Mouse (Mus musculus) heart, adult 2 months (tissue): ENCODE data around the gene Neto2. TPM values are rescaled to one million over a fixed set of nuclear protein-coding genes. Genes with fewer than 3 reads are reported as not detected.

ENCODE experiments used
- DNase-seq, 2 experiments: peaks; one replicate each; pipeline ENCODE4 v3.0.0; 2021
- H3K27ac ChIP-seq: fragments of 200-600 bp; 2 replicates; pipeline ENCODE4 v1.8.1; 2022
- H3K27me3 ChIP-seq: fragments of 200-500 bp; 2 replicates; pipeline ENCODE4 v1.6.1; 2012; ENCODE audit warnings: mild to moderate bottlenecking, low read length, inconsistent platforms, mixed read lengths; ENCODE audit not compliant: control insufficient read depth, insufficient read depth
- H3K36me3 ChIP-seq: fragments of 200-500 bp; 2 replicates; pipeline ENCODE4 v1.6.1; 2012; ENCODE audit warnings: low read length, inconsistent platforms; ENCODE audit not compliant: control insufficient read depth, insufficient read depth
- H3K4me1 ChIP-seq: fragments of 200-500 bp; 2 replicates; pipeline ENCODE4 v1.6.1; 2011; ENCODE audit warnings: low read length; ENCODE audit not compliant: control insufficient read depth, insufficient read depth
- H3K4me3 ChIP-seq: fragments of 200-600 bp; 2 replicates; pipeline ENCODE4 v1.8.1; 2022
- H3K79me2 ChIP-seq: fragments of 200-500 bp; replicated peaks from 2 replicates; pipeline ENCODE4 v1.6.1; 2012; ENCODE audit warnings: mild to moderate bottlenecking, inconsistent platforms, low read length, moderate library complexity, mixed read lengths; ENCODE audit not compliant: control insufficient read depth, insufficient read depth
- H3K9ac ChIP-seq: fragments of 200-500 bp; 2 replicates; pipeline ENCODE4 v1.6.1; 2012; ENCODE audit warnings: low read depth, mild to moderate bottlenecking, control low read depth, inconsistent platforms, low read length, mixed read lengths
- CTCF ChIP-seq: fragments of 200-600 bp; IDR thresholded peaks from 2 replicates; pipeline ENCODE4 v1.8.1; 2022; ENCODE audit warnings: antibody characterized with exemption, mild to moderate bottlenecking, moderate library complexity
- EP300 ChIP-seq: fragments of 200-500 bp; IDR thresholded peaks from 2 replicates; pipeline ENCODE4 v1.6.1; 2011; ENCODE audit warnings: low read depth, low read length, control low read depth; ENCODE audit not compliant: insufficient read depth
- POLR2A ChIP-seq: fragments of 200-500 bp; IDR thresholded peaks from 2 replicates; pipeline ENCODE4 v1.6.1; 2011; ENCODE audit warnings: mild to moderate bottlenecking, low read depth, low read length, control low read depth; ENCODE audit not compliant: insufficient read depth
- WGBS: fragments of 180-500 bp; shearing (Covaris S2); methylation state at CpG from one replicate; pipeline ENCODE4 v1.1.7; 2018; 5-methylcytosine and 5-hydroxymethylcytosine counted together
- intact Hi-C: fragments of 180-260 bp; cut with DNase I; formaldehyde crosslinking; loops from one replicate; pipeline ENCODE4 v1.15.1; 2025
- polyA plus RNA-seq: library from polyadenylated mRNA; depleted of rRNA; stranded (reverse); fragments of >200 nt; gene quantifications from 2 replicates; pipeline ENCODE4 v1.2.3, GENCODE M21; 2012
- total RNA-seq, 2 experiments: library from RNA; stranded (reverse); gene quantifications; 2 replicates each; pipeline ENCODE4 v1.2.3; 2021

Gene Neto2
- total and polyA plus RNA-seq, 3 experiments, result 0.31 to 1.1 (median 1.1) TPM

- Histone ChIP-seq H3K9ac (peak overlapping the region; percentile 64), H3K79me2 (no peaks in the 10 kb centered on the region), H3K27me3 (0 out of 2 replicates have a peak, but pooled peaks cover 1% of the 10 kb centered on the region), H3K4me3 (peak overlapping the region; percentile 69), H3K27ac (no peak overlapping the region), H3K36me3 (no peaks in the 10 kb centered on the region), H3K4me1 (peaks cover 1% of the 10 kb centered on the region; the same call in 1 of the 2 replicates)
- DNase-seq, result no peak
- no peak for TF ChIP-seq EP300
- TF ChIP-seq CTCF, result peak; percentile 71
- no peak for TF ChIP-seq POLR2A
- WGBS, result 2% methylated on average over 84 of the region's 84 CpGs
- intact Hi-C loops, result loop anchor here (1.0 to 5.0 kb wide), 3 partner anchors 142 to 1207 kb away; partner anchors contain the start of genes Itfg1 and Phkb
Measured at GRCm38 (mm10) chr8:85700101-85700750, 498 bp downstream of the Neto2 start.

DNA sequence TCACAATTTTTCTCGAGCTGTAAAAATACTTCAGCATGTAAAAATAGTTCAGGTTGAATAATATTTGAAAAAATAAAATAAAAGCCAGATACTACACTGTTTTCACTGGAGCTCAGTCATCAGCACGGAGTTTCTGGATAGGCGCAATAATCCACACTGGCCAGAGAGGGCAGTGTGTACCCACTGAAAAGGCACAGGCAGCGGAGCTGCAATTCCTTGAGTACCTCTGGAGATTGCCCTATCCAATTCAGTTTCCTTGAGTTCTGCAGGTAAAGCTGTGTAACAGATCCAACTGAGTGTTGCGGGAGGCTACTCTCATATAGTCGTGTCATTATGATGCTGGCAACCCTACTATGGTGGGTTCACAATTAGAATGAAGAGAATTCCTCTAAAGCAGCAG lies 1.7 kb downstream of the Neto2 start:
- under 1% methylated on average over 6 of the region's 6 CpGs for WGBS
- Histone ChIP-seq H3K36me3 (no peaks in the 10 kb centered on the region), H3K9ac (no peak overlapping the region), H3K79me2 (no peaks in the 10 kb centered on the region), H3K4me3 (no peak overlapping the region), H3K27me3 (0 out of 2 replicates have a peak, but pooled peaks cover 1% of the 10 kb centered on the region), H3K27ac (no peak overlapping the region), H3K4me1 (peaks cover 1% of the 10 kb centered on the region; the same call in 1 of the 2 replicates)
- peak; percentile 69 to 75 for DNase-seq
- intact Hi-C loops, result loop anchor here (1.0 to 5.0 kb wide), 2 partner anchors 778 to 886 kb away; no protein-coding TSS in a partner anchor
- TF ChIP-seq EP300, result peak; percentile 61; the same call in 1 of the 2 replicates
- TF ChIP-seq CTCF, result no peak

- H3K27me3 ChIP-seq, result no peaks in the 10 kb centered on the region
- no peaks in the 10 kb centered on the region for H3K36me3 ChIP-seq
- no peak for DNase-seq
- peak; percentile 70 for TF ChIP-seq CTCF
- TF ChIP-seq EP300, result no peak
- TF ChIP-seq POLR2A, result no peak
- no peaks in the 10 kb centered on the region for H3K79me2 ChIP-seq
- intact Hi-C loops, result loop anchor here (2.0 to 5.0 kb wide), 2 partner anchors 63 to 208 kb away; no protein-coding TSS in a partner anchor
- no peak overlapping the region for H3K9ac ChIP-seq
- H3K4me3 ChIP-seq, result no peak overlapping the region
- H3K27ac ChIP-seq, result no peak overlapping the region
- no peaks in the 10 kb centered on the region for H3K4me1 ChIP-seq
Measured at GRCm38 (mm10) chr8:85665146-85665545, 35.6 kb downstream of the Neto2 start.

GRCm38 (mm10) chr8:85661995-85662394 lies 38.7 kb downstream of the Neto2 start:
- Histone ChIP-seq H3K4me3 (no peak overlapping the region), H3K27me3 (no peaks in the 10 kb centered on the region), H3K79me2 (no peaks in the 10 kb centered on the region), H3K4me1 (no peaks in the 10 kb centered on the region), H3K9ac (no peak overlapping the region), H3K36me3 (no peaks in the 10 kb centered on the region), H3K27ac (no peak overlapping the region)
- 47% methylated on average over 5 of the region's 5 CpGs for WGBS
- TF ChIP-seq EP300 (no peak), POLR2A (no peak), CTCF (peak; percentile 75)
- intact Hi-C loops, result loop anchor here (2.0 kb wide), 1 partner anchor 923 kb away; no protein-coding TSS in a partner anchor
- peak; percentile 37 to 54 for DNase-seq

DNA sequence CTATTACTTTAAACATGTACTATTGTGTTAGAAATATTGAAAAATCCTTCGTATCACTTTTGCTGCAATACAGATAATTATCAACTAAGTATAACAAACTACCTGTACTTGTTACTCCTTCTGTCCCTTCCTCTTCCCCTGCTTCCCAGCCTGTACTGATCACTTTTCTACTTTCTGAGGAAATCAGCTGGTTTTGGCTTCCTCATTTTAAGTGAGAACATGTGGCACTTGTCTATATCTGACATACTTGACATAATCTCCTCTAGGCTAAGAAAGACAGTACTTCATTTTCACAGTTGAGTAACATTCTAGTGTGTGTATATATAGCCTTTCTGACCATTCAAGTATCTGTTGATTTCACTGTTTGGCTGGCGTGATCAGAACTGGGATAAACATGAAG lies 49.5 kb downstream of the Neto2 start:
- no peak overlapping the region for H3K27ac ChIP-seq
- no peaks in the 10 kb centered on the region for H3K27me3 ChIP-seq
- intact Hi-C loops, result no loop called here
- no peak overlapping the region for H3K9ac ChIP-seq
- H3K36me3 ChIP-seq, result no peaks in the 10 kb centered on the region
- DNase-seq, result no peak
- no peak overlapping the region for H3K4me3 ChIP-seq
- 82% methylated on average over 2 of the region's 2 CpGs for WGBS
- TF ChIP-seq POLR2A, result no peak
- no peak for TF ChIP-seq CTCF
- TF ChIP-seq EP300, result no peak
- H3K79me2 ChIP-seq, result no peaks in the 10 kb centered on the region
- no peaks in the 10 kb centered on the region for H3K4me1 ChIP-seq

DNA sequence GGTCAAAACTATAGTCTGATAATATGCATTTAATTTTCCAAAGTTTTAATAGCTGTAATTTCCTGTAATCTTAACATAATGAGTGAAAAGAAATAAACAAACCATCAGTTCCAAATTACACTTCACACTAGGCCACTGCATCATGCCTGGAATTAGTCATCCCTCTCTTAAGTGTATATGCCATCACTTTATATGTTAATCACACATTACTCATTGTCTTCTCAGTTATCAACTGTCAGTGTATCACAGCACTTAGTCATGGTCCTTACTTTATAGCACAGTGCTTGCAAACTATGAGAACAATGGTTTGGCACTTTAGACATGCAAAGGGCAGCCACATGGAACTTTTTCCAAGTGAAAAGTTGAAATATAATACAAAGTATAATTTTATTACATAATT lies 52.2 kb downstream of the Neto2 start:
- H3K9ac ChIP-seq, result no peak overlapping the region
- no peaks in the 10 kb centered on the region for H3K27me3 ChIP-seq
- TF ChIP-seq EP300 (no peak), CTCF (no peak), POLR2A (no peak)
- intact Hi-C loops, result no loop called here
- no peak for DNase-seq
- H3K36me3 ChIP-seq, result no peaks in the 10 kb centered on the region
- H3K4me1 ChIP-seq, result no peaks in the 10 kb centered on the region
- no peaks in the 10 kb centered on the region for H3K79me2 ChIP-seq
- H3K4me3 ChIP-seq, result no peak overlapping the region
- H3K27ac ChIP-seq, result no peak overlapping the region
